Mouse (Mus musculus): ENCODE data around the gene Ephb1.

The Ephb1 gene

GRCm38 (mm10) chr9:101918771-101919170 lies 435.7 kb downstream of the Ephb1 start:
- no peak for DNase-seq (ENCODE audit: low read depth, low spot score)

GRCm38 (mm10) chr9:101915082-101915481 lies 439.4 kb downstream of the Ephb1 start:
- DNase-seq (ENCODE audit: low read depth, low spot score): no peak

DNA sequence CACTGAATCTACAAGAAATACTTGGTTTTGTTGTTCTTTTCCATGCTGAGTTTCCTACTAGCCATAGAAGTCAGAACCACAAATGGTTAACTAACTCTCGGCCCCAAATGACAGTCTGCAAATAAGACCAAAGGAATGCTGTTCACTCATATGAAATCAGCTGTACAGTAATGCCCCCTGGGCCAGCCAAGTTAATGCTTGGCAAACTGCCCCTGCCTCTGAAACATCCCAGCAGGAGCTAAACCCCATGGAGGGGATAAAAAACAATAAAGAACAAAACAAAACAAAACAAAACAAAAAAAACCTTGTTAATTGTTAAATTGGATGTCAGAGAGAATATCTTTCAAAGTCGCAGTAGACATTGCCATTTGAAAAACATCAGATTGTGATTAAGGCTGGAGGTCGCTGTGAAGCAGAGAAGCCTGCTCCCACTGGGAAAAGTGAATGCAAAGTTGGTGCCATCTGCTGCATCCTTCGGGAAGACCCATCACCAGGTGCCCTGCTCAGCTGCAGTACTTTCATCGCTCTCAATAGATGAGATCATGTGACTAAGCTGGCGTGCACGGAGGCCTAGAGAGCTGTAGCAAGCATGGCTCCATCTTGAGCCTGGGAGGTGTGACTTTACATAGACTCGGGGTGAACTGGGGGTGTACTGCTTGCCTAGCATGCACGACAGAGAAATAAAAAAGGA lies 443.2 kb downstream of the Ephb1 start:
- DNase-seq (ENCODE audit: low read depth, low spot score): no peak

DNA sequence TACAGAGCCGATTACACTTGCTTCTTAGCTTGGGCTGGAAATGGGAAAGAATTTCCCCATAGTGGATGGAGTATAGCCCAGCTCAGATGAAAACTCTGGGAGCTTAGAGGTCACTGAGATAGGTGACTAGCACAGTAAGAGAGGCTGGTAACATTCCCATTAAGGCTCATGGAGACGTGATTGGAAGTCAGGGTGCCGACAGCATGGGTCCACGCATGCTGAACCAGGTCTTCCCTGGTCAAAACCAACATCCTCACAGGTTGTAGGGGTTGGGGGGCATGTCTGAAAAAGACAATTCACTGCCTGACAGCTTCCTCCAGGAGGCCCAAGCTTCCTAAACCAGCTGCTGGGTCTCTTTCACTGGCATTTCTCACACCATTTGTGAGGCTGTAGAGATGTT lies 445.0 kb downstream of the Ephb1 start:
- DNase-seq (ENCODE audit: low read depth, low spot score): no peak

DNA sequence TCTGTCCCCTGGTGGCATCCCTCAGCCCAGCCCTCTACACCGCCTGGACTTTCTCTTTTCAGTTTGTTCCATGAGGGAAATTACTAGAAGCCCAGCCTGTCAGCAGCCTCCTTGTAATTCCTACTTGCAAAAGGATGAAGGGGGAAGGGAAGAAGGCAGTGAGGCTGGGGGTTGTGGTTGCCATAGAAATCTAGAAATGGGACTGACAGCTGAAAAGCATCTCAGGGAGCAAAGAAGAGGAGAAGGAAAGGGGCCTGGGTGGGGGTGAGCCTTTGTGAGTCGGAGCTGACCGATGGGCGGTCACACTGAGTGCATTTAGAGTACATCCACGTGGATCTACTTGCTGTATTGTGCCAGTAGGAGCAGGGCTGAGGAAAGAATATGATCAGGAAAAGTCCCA lies 445.6 kb downstream of the Ephb1 start:
- no peak for DNase-seq (ENCODE audit: low read depth, low spot score)

- DNase-seq (ENCODE audit: low read depth, low spot score): no peak
Observed at GRCm38 (mm10) chr9:101907747-101908255, 446.7 kb downstream of the Ephb1 start.

GRCm38 (mm10) chr9:101903406-101903805 lies 451.1 kb downstream of the Ephb1 start:
- DNase-seq (ENCODE audit: low read depth, low spot score): no peak

DNA sequence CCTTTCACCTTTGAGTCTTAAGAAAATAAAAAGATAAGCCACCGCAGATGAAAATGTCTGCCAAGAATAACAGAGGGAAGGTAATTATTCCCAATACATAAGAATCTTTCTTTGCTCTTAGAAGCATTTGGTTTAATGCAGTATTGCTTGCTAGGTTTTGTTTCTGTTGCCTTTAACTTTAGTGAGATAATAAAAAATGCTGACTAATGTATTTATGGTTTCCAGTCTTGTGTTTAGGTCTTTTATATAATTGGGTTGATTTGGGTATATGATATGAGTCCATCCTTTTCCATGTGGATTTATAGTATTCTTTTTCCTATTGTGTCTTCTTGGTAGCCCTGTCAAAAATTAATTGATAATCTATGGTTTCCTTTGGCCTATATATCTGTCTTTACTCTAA lies 456.6 kb downstream of the Ephb1 start:
- no peak for DNase-seq (ENCODE audit: low read depth, low spot score)

DNA sequence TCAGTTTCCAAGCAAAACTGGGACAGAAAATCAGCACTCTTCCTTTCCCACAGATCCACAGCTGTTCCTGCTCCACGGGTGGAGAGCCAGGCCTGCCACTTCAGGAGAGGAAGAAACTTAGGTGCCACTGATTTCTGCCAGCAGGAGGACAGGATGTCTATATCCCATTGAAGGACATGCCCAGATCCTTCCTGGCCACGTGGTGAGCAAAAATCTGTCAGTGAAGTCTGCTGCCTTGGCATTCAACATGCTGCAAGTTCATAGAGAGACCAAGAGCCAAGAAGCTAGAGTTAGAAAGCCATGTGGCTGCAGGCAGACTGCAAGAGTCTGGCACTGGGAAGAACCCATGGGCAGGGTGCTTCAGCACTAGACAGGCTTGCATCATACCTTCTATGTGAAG lies 471.2 kb downstream of the Ephb1 start:
- no peak for DNase-seq (ENCODE audit: low read depth, low spot score)

- DNase-seq (ENCODE audit: low read depth, low spot score): no peak
Observed at GRCm38 (mm10) chr9:101877109-101877987, 477.1 kb downstream of the Ephb1 start.

DNA sequence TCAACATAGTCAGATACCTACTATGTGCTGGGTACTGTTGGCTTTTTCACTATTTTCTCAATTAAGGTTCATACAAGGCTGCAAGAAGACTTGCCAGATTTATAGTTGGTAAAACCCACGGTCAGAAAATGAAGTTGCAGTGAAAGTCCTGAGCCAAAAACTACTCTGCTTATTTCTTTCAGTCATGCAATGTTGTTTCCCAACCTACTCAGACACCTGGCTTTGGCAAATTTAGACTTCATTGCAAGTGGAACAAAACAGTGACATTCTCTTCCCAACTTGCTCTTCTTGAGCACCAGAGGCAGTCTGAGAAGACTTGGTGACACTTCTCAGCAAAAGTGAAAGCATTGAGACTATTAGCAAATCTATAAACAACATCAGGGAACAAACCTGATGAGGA lies 479.2 kb downstream of the Ephb1 start:
- DNase-seq (ENCODE audit: low read depth, low spot score): no peak
